Mouse (Mus musculus): Measurements from ENCODE around the gene Cemip2. TPM values are rescaled to one million over a fixed set of nuclear protein-coding genes. Genes with fewer than 3 reads are reported as not detected.

Gene Cemip2
- total RNA-seq, 2 experiments from 2014 or later, result 1.5 to 6.0 TPM

DNA sequence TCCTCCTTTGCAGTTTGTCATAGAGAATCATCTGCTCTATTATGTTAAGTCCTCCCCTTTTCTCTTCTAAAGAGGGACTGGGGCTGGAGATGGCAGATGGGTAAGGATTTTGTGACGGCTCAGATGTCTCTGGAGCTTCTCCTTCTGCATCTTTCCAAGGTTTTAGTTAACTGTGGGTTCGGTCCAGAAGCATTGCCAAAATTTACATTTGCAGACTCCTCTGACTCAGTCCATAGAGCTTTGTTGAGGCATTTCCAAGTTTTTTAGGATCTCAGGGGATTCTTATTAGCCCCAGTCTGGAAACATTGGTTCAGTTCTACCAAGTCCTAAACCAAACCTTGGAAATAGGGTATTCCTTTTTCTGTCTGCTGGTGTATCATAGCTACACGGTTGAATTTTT, 1.5 kb upstream of the Cemip2 start:
- ATAC-seq (replicated peaks; ENCODE audit: low FRiP score, poor library complexity, severe bottlenecking), result no peak

DNA sequence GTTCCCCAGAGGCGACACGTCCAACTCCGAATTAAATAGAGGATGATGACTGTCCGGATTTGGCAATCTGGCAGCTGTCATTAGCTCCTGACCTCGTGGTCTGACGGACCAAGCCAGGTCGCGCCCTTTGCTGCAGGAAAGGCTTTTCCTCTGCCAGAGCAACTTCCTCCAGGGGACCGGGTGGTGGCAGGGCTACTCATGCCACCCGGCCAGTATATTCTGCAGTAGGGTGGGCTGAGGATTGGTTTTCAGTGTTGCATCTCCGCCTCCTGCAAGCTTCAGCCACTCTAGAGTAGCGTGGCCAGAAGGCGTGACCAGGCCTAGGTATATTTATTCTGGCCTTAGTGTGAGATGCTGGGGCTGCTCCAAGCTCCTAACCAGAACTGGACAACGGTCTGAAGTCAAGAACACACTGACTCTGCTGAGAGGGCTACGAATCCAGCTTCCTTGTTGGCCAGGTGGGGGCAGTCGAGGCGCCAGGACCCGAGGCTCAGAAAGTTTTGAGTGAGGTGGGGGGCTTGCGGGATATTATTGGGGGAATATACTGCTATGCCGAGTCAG, 891 bp upstream of the Cemip2 start:
- ATAC-seq (replicated peaks; ENCODE audit: low FRiP score, poor library complexity, severe bottlenecking), result no peak

DNA sequence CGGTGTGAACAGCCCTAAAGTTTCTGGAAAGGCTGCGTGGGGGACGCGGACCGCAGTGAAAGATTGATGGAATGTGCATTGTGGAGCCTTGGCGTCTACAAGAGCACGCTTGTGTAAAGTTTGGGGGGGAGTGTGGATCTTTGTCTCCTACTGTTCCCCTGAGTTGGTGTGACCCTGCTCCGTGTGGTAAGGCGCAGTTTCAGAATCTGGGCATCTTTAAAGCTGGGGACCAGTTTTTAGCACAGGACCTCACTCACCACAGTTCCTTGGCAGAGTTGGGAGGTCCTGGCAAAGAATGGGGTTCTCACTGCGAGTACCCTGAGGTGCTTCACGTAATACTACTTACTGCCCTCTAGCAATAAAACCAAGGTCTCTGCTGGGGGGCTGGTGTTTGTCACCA, 964 bp downstream of the Cemip2 start:
- ATAC-seq (replicated peaks; ENCODE audit: low FRiP score, poor library complexity, severe bottlenecking), result no peak

DNA sequence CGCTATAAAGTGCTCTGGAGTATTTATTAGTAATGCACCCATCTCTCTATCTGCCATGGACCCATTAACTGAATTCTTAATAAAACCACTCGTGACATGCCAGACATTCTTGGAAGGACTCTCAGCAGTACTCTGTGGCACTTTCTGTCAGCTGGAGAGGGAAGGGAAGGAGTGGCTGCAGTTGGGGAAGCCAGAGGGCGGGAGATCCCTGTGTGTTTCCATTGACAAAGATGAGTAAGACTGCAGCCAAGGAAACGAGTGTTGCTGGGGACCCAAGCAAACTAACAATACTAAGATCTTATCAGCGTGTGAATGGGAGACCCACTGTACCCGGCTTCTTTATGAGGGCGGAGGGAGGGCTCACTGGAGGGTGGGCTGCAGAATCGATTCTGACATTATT, 2.5 kb downstream of the Cemip2 start:
- no peak for ATAC-seq (replicated peaks; ENCODE audit: low FRiP score, poor library complexity, severe bottlenecking)

DNA sequence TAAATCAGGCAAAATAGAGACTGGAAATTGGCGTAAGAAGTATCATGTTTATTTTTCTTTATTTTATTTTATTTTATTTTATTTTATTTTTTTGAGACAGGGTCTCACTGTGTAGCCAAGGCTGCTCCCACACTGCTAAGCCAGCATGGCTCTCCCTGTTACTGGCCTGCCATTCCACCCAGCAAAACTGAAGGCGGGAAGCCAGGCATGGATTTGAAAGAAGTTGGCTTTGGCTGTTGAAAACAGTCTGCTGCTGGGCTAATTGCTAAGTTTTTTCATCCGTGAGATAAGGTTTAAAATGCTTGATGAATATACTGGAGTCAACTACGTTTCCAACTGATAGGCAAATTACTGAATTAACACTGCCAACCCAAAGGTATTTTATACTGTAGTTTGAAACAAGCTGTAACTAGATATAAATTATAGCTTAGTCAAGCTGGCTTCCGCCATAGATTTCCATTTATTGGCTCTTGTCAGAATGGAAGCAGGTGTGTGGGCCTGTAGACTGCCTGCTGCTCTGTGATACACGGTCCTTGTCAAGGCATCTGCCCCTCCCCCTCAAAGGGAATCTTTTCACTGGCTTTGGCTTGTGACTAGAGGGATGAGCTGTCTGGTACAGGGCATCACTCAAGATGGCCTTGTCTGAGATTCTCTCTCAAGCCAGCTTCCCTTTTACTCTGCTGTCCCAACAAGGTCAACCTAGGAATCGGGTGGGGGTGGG, 3.1 kb downstream of the Cemip2 start:
- ATAC-seq (replicated peaks; ENCODE audit: low FRiP score, poor library complexity, severe bottlenecking), result no peak

DNA sequence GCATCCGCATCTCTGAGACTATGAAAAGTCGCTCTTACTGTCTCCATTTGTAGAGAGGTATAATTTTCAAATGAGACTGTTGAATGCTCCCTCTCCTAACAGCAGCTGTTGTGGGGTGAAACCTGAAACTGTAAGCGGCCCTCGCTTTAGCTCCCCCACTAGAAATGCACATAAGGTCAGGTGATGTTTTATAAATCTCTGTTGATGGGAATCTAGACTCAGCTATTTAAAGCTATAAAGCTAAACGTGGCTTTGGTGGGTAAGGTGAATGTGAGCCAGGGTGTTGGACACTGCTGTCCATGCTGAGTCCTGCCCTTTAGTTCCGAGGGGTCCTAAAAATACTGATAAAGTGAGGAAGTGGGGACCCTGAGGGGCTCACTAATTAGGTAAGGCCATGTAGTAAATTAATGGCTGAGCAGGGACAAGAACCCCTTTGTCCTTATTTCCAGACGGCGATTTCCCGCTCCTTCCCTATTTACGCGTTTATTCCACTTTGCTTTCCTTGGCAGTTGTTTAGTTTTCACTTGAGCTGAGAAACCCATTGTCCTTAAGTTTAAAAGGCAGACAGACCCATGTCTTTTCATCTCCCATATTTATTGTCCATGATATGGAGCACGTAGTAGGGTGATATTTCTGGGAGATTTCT, 3.8 kb downstream of the Cemip2 start:
- no peak for ATAC-seq (replicated peaks; ENCODE audit: low FRiP score, poor library complexity, severe bottlenecking)

DNA sequence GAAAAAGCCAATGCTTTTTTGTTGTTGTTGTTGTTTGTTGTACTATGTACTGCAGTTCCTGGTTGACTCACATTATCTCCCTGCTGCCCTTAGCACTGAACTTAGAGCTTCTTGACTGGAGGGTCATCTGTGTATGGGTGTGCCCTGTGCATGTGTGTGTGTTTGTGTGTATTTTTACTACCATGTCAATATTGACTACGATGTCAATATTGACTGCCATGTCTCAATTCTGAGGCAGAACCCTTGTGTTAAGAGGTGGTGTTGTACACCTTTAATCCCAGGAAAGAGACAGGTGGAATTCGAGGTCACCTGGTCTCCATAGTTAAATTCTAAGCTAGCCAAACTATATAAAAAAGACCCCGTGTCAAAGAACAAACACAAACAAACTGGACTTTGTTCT, 5.6 kb downstream of the Cemip2 start:
- no peak for ATAC-seq (replicated peaks; ENCODE audit: low FRiP score, poor library complexity, severe bottlenecking)

DNA sequence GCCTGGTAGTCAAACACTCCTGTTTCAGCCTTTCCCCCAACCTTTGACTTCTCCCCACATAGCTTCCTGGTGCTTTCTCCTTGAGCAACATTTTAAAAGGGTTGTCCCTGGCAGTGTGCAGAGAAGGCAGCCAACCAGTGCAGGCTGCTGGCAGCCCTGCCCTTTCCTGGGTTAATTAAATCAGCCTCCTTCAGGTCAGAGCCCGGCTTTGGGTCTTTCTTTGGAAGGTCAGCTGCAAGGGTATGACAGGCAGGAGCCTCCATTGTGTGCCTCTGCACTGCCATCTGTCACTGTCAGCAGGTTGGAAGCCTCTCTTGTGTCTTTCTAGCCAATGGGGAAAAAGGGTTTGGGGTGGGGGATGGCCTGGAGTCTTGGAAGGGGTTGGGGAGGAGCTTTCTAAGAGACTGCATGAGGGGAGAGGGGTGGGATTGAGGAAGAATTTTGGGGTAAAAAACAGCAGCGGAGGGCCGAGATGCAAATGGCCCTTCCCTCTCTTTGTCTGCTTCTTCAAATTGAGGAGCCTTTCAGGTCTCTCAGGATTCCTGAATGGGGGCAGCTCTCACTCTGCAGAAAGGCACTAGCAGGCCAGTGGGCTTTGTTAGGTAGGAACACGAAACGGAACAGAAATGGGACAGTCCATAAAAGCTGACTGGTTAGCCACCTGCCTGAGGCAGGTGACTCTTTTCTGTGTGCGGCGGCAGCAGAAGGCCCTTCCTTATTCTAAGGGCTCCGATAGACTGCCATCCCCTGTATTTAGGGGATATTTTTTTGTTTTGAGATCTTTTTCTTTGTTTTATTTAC, 6.4 kb downstream of the Cemip2 start:
- ATAC-seq (replicated peaks; ENCODE audit: low FRiP score, poor library complexity, severe bottlenecking), result no peak

DNA sequence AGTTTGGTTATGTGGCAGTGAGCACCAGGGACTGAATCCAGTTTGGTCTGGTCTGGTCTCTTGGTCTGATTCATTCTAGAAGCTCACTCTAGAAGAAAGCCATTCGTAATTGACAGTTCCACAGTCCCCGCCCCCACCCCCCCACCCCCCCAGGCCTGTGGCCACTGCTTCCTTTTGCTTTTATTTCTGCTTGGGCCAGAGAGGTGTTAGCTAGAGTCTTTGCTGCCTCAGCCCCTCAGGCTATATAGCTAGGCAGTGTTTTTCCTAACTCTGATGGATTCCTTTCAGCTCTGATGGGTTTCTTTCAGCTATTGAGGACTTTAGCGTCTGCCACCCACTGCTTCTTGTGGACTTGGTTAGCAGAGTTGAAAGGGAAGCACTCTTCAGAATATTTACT, 7.0 kb downstream of the Cemip2 start:
- no peak for ATAC-seq (replicated peaks; ENCODE audit: low FRiP score, poor library complexity, severe bottlenecking)

DNA sequence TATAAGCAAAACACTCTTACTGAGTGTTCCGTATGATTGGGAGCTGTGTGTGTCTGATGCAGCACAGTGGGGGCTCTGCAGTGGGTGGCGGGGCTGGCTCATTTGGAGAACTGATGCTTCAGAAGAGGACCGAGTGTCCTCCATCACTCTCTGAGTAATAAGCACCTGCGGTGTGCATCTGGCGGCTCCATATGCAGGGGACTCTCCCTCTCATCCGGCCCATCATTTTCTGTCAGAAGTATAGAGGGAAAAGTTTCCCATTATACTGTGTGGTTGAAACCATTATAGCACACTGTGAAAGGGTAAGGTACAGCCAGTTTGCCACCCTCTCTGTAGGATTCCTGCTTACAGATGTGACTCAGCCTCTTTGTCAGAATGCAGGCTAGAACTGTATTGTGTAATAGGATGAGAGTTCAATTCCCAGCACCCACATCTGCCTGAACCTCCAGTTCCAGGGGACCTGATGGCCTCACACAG, 8.9 kb downstream of the Cemip2 start:
- no peak for ATAC-seq (replicated peaks; ENCODE audit: low FRiP score, poor library complexity, severe bottlenecking)

DNA sequence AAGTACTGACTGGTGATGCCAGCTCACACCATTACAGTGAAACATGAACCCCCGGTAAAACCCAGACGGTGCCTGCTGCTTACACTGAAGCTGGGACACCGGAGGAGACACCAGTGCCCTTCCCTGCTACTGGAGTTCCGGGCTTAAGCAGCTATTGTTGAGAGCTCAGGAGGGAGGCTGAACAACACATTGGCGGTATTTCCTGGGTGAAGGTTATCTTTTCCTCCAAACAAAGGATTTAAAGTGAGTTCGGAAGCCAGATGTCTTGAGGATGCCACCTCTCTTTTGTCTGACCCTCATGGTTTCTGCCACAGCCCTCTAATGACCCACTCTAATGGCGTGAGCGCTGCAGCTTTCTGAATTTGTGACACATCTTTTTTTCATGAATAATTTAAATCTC, 10.9 kb downstream of the Cemip2 start:
- no peak for ATAC-seq (replicated peaks; ENCODE audit: low FRiP score, poor library complexity, severe bottlenecking)

DNA sequence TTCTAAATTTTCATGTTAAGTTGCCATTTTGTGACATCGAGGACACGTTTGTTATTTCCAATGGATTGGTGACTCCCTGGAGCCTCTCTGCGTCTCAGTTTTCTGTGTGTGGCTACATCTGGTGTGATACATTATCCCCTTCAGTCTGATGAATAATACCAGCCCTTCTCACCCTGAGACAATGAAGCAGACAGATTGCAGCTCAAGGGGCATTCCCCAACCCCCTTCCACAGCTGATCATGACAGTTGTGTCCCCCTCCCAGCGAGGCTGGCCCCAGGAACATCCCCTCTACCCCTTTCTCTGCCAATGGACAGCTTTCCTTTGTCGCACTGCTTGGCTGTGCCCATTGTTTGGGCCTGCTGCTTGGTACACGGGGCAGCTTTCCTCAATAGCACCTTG, 11.5 kb downstream of the Cemip2 start:
- ATAC-seq (replicated peaks; ENCODE audit: low FRiP score, poor library complexity, severe bottlenecking), result no peak

DNA sequence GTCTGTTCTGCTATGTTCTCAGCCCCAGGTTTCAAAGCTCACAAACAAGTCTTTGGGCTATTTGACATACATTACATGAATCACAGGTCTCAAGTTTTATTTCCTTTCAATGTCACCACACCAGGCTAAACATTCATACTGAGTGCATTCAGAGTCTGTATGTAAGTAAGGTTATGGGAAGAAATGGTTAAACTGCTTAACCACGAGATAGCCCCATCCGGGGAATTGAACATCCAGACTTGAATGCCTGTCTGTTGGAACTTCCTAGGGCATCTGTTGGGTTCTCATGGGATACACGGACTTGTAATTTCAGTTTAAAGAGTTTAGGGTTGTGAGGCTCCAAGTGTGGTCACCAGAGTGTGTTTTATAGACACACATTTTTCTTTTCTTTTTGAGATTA, 13.2 kb downstream of the Cemip2 start:
- ATAC-seq (replicated peaks; ENCODE audit: low FRiP score, poor library complexity, severe bottlenecking), result no peak

DNA sequence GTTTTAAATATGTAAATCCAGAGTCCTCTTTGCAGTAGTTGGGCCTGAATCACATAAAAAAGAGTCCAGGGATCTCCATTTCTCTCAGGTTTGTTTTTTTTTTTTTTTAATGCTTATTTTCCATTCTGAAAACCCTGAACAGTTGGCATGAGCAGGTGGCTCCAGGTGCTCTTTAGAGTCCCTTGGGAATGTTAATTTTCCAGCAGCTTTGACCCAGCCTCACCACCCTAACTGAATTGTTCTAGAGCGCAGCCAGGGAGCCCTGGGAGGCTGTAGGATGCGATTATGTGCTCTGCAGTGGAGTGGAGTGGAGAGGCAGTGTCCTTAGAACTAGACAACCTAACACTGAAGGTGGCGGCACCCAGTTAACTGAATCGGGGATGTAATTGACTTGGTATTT, 13.7 kb downstream of the Cemip2 start:
- no peak for ATAC-seq (replicated peaks; ENCODE audit: low FRiP score, poor library complexity, severe bottlenecking)

DNA sequence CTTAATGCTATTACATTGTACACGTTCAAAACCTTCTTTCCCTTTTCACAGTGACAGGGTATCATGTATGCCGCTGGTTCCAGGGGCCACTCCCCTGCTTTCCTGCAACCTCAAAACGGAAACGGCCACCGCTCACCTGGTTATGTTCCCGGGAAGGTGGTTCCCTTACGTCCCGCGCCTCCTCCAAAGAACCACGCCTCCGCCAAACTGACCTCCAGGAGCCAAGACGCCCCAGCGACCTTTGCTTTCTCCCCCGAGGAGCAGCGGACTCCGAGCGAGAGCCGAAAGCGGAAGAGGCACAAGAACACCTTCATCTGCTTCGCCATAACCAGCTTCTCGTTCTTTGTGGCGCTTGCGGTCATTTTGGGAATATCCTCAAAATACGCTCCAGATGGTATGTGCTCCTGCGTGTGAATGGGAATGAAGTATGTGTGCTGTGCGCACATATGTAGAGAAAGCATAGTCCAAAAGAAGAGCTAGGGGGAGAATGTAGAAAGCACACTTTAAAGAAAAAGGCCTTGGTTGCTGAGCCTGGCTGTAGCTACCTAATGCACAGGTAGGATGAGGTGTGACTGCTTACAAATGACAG, 14.5 kb downstream of the Cemip2 start:
- ATAC-seq (replicated peaks; ENCODE audit: low FRiP score, poor library complexity, severe bottlenecking), result no peak

DNA sequence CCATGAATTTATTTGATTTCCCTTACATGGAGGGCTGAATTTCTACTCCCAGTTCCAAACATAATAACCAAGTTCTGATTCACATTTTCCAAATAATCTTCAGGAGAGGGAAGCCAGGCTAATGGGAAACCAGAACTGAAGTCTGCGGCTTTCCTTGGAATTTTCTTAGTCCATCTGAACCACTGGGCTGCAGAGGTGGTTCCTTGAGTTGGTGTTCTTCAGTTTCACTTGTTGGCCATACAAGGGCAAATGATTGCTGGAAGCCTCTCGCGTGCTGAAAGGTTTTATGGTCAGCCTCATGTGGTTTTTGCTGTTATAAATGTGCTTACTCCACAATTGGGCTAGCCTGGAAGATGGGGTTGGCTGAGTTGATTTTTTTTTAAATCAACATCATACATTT, 16.4 kb downstream of the Cemip2 start:
- no peak for ATAC-seq (replicated peaks; ENCODE audit: low FRiP score, poor library complexity, severe bottlenecking)

DNA sequence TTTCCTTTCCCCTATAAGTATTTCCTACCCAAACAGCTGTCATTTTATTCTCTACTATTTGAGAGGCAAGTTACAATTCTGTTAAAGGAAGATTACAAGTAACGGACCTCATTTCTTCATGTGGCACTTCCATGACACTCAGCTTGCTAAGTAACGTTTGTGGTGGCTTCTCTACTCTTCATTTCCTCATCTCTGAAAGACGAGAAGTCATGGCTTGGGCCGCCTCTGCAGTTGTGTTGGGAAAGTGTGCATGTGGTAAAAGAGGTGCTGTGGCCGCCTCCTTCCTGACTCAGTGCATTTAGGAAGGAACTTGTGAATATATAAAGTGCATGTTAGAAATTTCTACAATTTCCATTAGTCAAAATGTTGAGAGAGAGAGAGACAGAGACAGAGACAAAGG, 18.2 kb downstream of the Cemip2 start:
- no peak for ATAC-seq (replicated peaks; ENCODE audit: low FRiP score, poor library complexity, severe bottlenecking)

DNA sequence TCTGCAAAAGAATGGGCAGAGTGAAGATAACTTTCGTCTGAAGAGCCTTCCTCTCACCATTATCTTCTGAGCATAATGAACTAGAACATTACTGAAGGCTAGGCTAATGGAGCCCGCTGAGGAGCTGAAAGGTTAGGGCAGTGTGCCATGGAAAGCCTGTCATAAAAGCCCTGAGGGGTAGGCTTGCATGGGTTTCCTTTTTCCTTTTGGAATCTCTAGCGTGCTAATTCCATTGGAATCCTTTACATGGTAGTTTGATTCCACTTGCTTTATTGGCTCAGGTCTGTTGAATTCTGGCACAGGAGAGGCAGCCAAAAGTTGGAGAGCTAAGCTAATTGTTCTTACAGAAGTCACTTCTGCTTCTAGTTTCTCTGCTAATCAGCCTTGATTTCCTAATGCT, 20.6 kb downstream of the Cemip2 start:
- no peak for ATAC-seq (replicated peaks; ENCODE audit: low FRiP score, poor library complexity, severe bottlenecking)

DNA sequence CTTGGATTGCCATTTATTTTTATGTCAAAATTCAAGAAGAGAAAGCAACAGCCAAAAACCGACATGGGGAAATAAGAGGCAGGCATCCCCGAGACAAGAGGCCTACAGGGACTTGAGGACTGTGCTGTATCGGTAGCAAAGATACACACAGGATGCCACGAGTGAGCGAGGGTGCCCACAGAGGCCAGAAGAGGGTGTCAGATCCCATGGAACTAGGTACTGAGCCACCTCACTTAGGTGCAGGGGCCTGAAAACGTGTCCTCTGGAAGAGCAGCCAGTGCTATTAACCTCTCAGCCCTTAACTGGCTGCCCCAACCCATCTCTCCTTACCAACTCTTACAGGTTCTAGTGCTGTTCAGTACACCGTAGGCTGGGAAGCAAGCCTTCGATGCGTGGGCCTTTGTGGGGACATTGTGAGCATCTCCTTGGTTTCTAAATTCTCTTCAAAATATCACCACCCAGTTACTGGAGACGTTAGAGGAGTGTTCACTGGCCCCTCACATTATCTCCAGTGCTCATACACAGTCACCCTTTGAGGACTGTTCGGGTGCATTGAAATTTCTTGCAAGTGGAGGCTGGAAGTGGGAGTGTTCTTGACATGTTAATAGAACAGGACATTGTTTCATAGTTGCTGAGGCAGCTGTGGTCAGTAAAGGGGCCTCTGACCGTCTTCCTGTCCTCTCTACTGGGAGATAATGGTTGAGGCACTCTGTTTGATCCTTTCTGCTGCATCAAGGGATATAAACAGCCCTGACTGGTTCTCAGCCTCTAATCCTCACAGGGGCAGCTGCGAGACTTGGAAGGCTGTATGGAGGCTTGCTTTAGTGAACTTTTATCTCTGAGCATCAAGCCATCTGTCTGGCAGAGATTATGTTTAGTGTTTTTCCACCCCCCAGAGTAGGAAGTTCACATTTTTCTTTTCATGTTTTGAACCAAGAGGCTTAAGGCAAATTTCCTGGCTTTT, 21.6 kb downstream of the Cemip2 start:
- peak; percentile 46 for ATAC-seq (replicated peaks; ENCODE audit: low FRiP score, poor library complexity, severe bottlenecking)

Measured in erythroblast, adult 5-6 weeks (primary cell).